Comparison of ENCODE assay signal across 10 mouse cellular contexts in genomic region chr8:3645804-3646203, GRCm38 (mm10). TPM values are rescaled to one million over a fixed set of nuclear protein-coding genes. Genes with fewer than 3 reads are reported as not detected.
DNase-seq lines count a peak whose midpoint lies in the region; ATAC-seq lines count a peak whose summit lies in the region.
"Had no signal": no experiment of that assay in that cellular context is flagged by ENCODE, and none has a peak within 500 bp of the region (broad histone marks: within the 10 kb centered on the region; RNA-seq: fewer than 3 reads in every experiment).

No protein-coding gene starts in this region.

- DNase-seq in layer of hippocampus, postnatal 10 days (ENCODE audit: low spot score in 2 of 2): peak; percentile 25 to 32
- no peak for DNase-seq in layer of hippocampus, postnatal 36 days
- peak; percentile 58 for DNase-seq in NIH3T3 (ENCODE audit: low read depth)
- DNase-seq in embryonic facial prominence, embryonic 10.5 days (ENCODE audit: low spot score): peak; percentile 11
- DNase-seq in liver, embryonic 11.5 days (ENCODE audit: low spot score): no peak
- peak; percentile 39 for DNase-seq in retina, postnatal 1 day
- DNase-seq in frontal cortex, postnatal 36 days (ENCODE audit: low spot score in 2 of 2): no peak
- DNase-seq in layer of hippocampus, adult 8-10 months (ENCODE audit: low spot score in 2 of 2): no peak

- no peak overlapping the region for H3K4me3 ChIP-seq in embryonic facial prominence, embryonic 10.5 days
- no peak overlapping the region for H3K4me3 ChIP-seq in liver, embryonic 11.5 days (ENCODE audit: low read depth, low read length)
- H3K4me3 ChIP-seq: erythroblast, embryonic 14.5 days; lung, embryonic 15.5 days had no signal

- H3K27ac ChIP-seq in embryonic facial prominence, embryonic 10.5 days (replicated peaks): no peak overlapping the region
- no peak overlapping the region for H3K27ac ChIP-seq in liver, embryonic 11.5 days (ENCODE audit: low read depth, low read length)
- H3K27ac ChIP-seq: lung, embryonic 15.5 days had no signal

- no peak overlapping the region for H3K9ac ChIP-seq in liver, embryonic 11.5 days (ENCODE audit: low read depth, low read length)
- H3K9ac ChIP-seq: lung, embryonic 15.5 days had no signal

- H3K9me3 ChIP-seq in embryonic facial prominence, embryonic 10.5 days: no peaks in the 10 kb centered on the region
- no peaks in the 10 kb centered on the region for H3K9me3 ChIP-seq in liver, embryonic 11.5 days (ENCODE audit: control insufficient read depth, low read length)
- H3K9me3 ChIP-seq: lung, embryonic 15.5 days had no signal

- peaks cover 5% of the 10 kb centered on the region; the same call in 1 of the 2 replicates for H3K4me1 ChIP-seq in embryonic facial prominence, embryonic 10.5 days
- H3K4me1 ChIP-seq in liver, embryonic 11.5 days (replicated peaks; ENCODE audit: control insufficient read depth, insufficient read depth, low read length): no peaks in the 10 kb centered on the region
- H3K4me1 ChIP-seq: lung, embryonic 15.5 days had no signal

- ATAC-seq in liver, embryonic 11.5 days (replicated peaks; ENCODE audit: low FRiP score): peak; percentile 80

- no peak overlapping the region for H3K4me2 ChIP-seq in liver, embryonic 11.5 days
- H3K4me2 ChIP-seq: lung, embryonic 15.5 days had no signal

- peaks cover 3% of the 10 kb centered on the region; the same call in 1 of the 2 replicates for H3K36me3 ChIP-seq in embryonic facial prominence, embryonic 10.5 days (replicated peaks)
- H3K36me3 ChIP-seq in liver, embryonic 11.5 days (ENCODE audit: control insufficient read depth, insufficient read depth, low read length): peaks cover 6% of the 10 kb centered on the region; the same call in 1 of the 2 replicates
- H3K36me3 ChIP-seq: lung, embryonic 15.5 days had no signal

- 21% methylated on average over 5 of the region's 5 CpGs for WGBS in embryonic facial prominence, embryonic 10.5 days
- 18% methylated on average over 5 of the region's 5 CpGs for WGBS in liver, embryonic 11.5 days

- no peaks in the 10 kb centered on the region for H3K27me3 ChIP-seq in embryonic facial prominence, embryonic 10.5 days (replicated peaks; ENCODE audit: low read depth, poor library complexity, severe bottlenecking)
- no peaks in the 10 kb centered on the region for H3K27me3 ChIP-seq in liver, embryonic 11.5 days (replicated peaks; ENCODE audit: control insufficient read depth, insufficient read depth, low read length)
- H3K27me3 ChIP-seq: lung, embryonic 15.5 days had no signal

RNA-seq across cellular contexts. Expression of gene Retn, which starts 9.8 kb away (rescaled TPM):
- 1 to 10 TPM; 1.1 TPM for total RNA-seq in layer of hippocampus, postnatal 10 days (2021)
- 1 to 10 TPM in 1 of 2 experiments, under 1 TPM in 1; 0.46 to 1.5 TPM for total RNA-seq in layer of hippocampus, postnatal 36 days (2021)
- polyA plus RNA-seq in embryonic facial prominence, embryonic 10.5 days (2016; fragmentation: Nextera tagmentation; extraction: Ambion mirVana): 0.24 and 0.39 TPM in 2 replicates
- polyA plus RNA-seq in liver, embryonic 11.5 days (2014; fragmentation: Nextera tagmentation; extraction: Ambion mirVana): 0.29 and 0.40 TPM in 2 replicates
- 1 to 10 TPM in 1 of 4 experiments, under 1 TPM in 3; 0.61 to 1.3 (median 0.75) TPM for total RNA-seq in layer of hippocampus, adult 8-10 months (2022)
- polyA plus RNA-seq: erythroblast, embryonic 14.5 days; lung, embryonic 15.5 days had no signal

RNA-seq across cellular contexts. Expression of gene Stxbp2, which starts 15.0 kb away (rescaled TPM):
- 10 to 100 TPM; 50.2 to 61.8 TPM for total RNA-seq in layer of hippocampus, postnatal 10 days (2021)
- total RNA-seq in layer of hippocampus, postnatal 36 days (2021): 10 to 100 TPM; 36.3 to 47.1 TPM
- 41.9 and 42.0 TPM in 2 replicates for polyA plus RNA-seq in embryonic facial prominence, embryonic 10.5 days (2016; fragmentation: Nextera tagmentation; extraction: Ambion mirVana)
- polyA plus RNA-seq in liver, embryonic 11.5 days (2014; fragmentation: Nextera tagmentation; extraction: Ambion mirVana): 97.5 and 105 TPM in 2 replicates
- total RNA-seq in layer of hippocampus, adult 8-10 months (2022): 10 to 100 TPM; 59.8 to 87.1 (median 69.4) TPM

RNA-seq across cellular contexts. Expression of gene Mcemp1, which starts 19.8 kb away (rescaled TPM):
- under 1 TPM; 0.38 to 0.39 TPM for total RNA-seq in layer of hippocampus, postnatal 10 days (2021)
- under 1 TPM in 1 of 2 experiments, not detected in 1; 0.30 TPM for total RNA-seq in layer of hippocampus, postnatal 36 days (2021)
- polyA plus RNA-seq in embryonic facial prominence, embryonic 10.5 days (2016; fragmentation: Nextera tagmentation; extraction: Ambion mirVana): 0.12 TPM in 1 of 2 replicates, not detected in the other
- 0.52 and 1.0 TPM in 2 replicates for polyA plus RNA-seq in liver, embryonic 11.5 days (2014; fragmentation: Nextera tagmentation; extraction: Ambion mirVana)
- total RNA-seq in layer of hippocampus, adult 8-10 months (2022): under 1 TPM in 2 of 4 experiments, not detected in 2; 0.25 to 0.31 TPM
- polyA plus RNA-seq: erythroblast, embryonic 14.5 days had no signal

RNA-seq across cellular contexts. Expression of gene Pcp2, which starts 20.5 kb away (rescaled TPM):
- total RNA-seq in layer of hippocampus, postnatal 10 days (2021): not detected
- 1 to 10 TPM; 1.1 to 1.9 TPM for total RNA-seq in layer of hippocampus, postnatal 36 days (2021)
- polyA plus RNA-seq in embryonic facial prominence, embryonic 10.5 days (2016; fragmentation: Nextera tagmentation; extraction: Ambion mirVana): 1.1 and 1.7 TPM in 2 replicates
- polyA plus RNA-seq in liver, embryonic 11.5 days (2014; fragmentation: Nextera tagmentation; extraction: Ambion mirVana): 0.40 TPM in 1 of 2 replicates, not detected in the other
- not detected for total RNA-seq in layer of hippocampus, adult 8-10 months (2022)
- polyA plus RNA-seq: erythroblast, embryonic 14.5 days had no signal

RNA-seq across cellular contexts. Expression of gene Pet100, which starts 24.5 kb away (rescaled TPM):
- total RNA-seq in layer of hippocampus, postnatal 10 days (2021): 100 to 1,000 TPM in 1 of 2 experiments, 10 to 100 TPM in 1; 83.3 to 101 TPM
- total RNA-seq in layer of hippocampus, postnatal 36 days (2021): 10 to 100 TPM; 84.7 to 95.6 TPM
- 85.2 and 88.9 TPM in 2 replicates for polyA plus RNA-seq in embryonic facial prominence, embryonic 10.5 days (2016; fragmentation: Nextera tagmentation; extraction: Ambion mirVana)
- 102 and 111 TPM in 2 replicates for polyA plus RNA-seq in liver, embryonic 11.5 days (2014; fragmentation: Nextera tagmentation; extraction: Ambion mirVana)
- 100 to 1,000 TPM in 1 of 4 experiments, 10 to 100 TPM in 3; 42.2 to 100 (median 80.9) TPM for total RNA-seq in layer of hippocampus, adult 8-10 months (2022)

Comparison
In these comparisons a context has a peak if more than half of its experiments do, and no peak if none do; other contexts are left out.
1. DNase-seq: peak in layer of hippocampus, postnatal 10 days (2 of 2), NIH3T3 (single experiment), embryonic facial prominence, embryonic 10.5 days (single experiment) and retina, postnatal 1 day (single experiment); none in layer of hippocampus, postnatal 36 days (0 of 2), liver, embryonic 11.5 days (single experiment), frontal cortex, postnatal 36 days (0 of 2) and layer of hippocampus, adult 8-10 months (0 of 2).